Mouse (Mus musculus): Measurements from ENCODE around the gene Golga4. TPM values are rescaled to one million over a fixed set of nuclear protein-coding genes. Genes with fewer than 3 reads are reported as not detected.

The Golga4 gene
- 100 to 1,000 TPM; 385 to 446 TPM for total RNA-seq (2021)
- long read RNA-seq, experiment 1, full-length matches to known transcripts = 4 of 231 reads
- long read RNA-seq, experiment 1, partial matches to known transcripts = 106 of 231 reads
- long read RNA-seq, experiment 1, other reads (novel, unspliced or antisense) = 121 of 231 reads
- long read RNA-seq, experiment 2, full-length matches to known transcripts = 2 of 186 reads
- long read RNA-seq, experiment 2, partial matches to known transcripts = 88 of 186 reads
- long read RNA-seq, experiment 2, other reads (novel, unspliced or antisense) = 96 of 186 reads

- peak; percentile 91 for DNase-seq (ENCODE audit: low spot score)
Observed at GRCm38 (mm10) chr9:118506020-118506403, at the start of gene Golga4. Gene Golga4, plus strand, starts transcription at chr9:118506267.

GRCm38 (mm10) chr9:118456405-118456804 is 49.7 kb upstream of the Golga4 start:
- DNase-seq (ENCODE audit: low spot score) = no peak

GRCm38 (mm10) chr9:118458039-118458438 is 48.0 kb upstream of the Golga4 start:
- DNase-seq (ENCODE audit: low spot score) = no peak

GRCm38 (mm10) chr9:118464031-118464430 is 42.0 kb upstream of the Golga4 start:
- no peak for DNase-seq (ENCODE audit: low spot score)

GRCm38 (mm10) chr9:118468301-118468700 is 37.8 kb upstream of the Golga4 start:
- DNase-seq (ENCODE audit: low spot score) = no peak

GRCm38 (mm10) chr9:118469272-118469671 is 36.8 kb upstream of the Golga4 start:
- DNase-seq (ENCODE audit: low spot score) = no peak

GRCm38 (mm10) chr9:118471296-118471695 is 34.8 kb upstream of the Golga4 start:
- DNase-seq (ENCODE audit: low spot score) = no peak

GRCm38 (mm10) chr9:118476211-118476765 is 29.8 kb upstream of the Golga4 start:
- no peak for DNase-seq (ENCODE audit: low spot score)

GRCm38 (mm10) chr9:118476766-118477271 is 29.2 kb upstream of the Golga4 start:
- no peak for DNase-seq (ENCODE audit: low spot score)

- no peak for DNase-seq (ENCODE audit: low spot score)
Observed at GRCm38 (mm10) chr9:118477281-118477931, 28.7 kb upstream of the Golga4 start.

- no peak for DNase-seq (ENCODE audit: low spot score)
Observed at GRCm38 (mm10) chr9:118477961-118478360, 28.1 kb upstream of the Golga4 start, which contains the start of gene Eomes. Gene Eomes, plus strand, starts transcription at chr9:118478212.

GRCm38 (mm10) chr9:118478458-118478838 is 27.6 kb upstream of the Golga4 start:
- no peak for DNase-seq (ENCODE audit: low spot score)

GRCm38 (mm10) chr9:118478839-118479507 is 27.1 kb upstream of the Golga4 start:
- DNase-seq (ENCODE audit: low spot score) = no peak

GRCm38 (mm10) chr9:118479508-118480291 is 26.4 kb upstream of the Golga4 start:
- no peak for DNase-seq (ENCODE audit: low spot score)

- no peak for DNase-seq (ENCODE audit: low spot score)
Observed at GRCm38 (mm10) chr9:118480292-118480690, 25.8 kb upstream of the Golga4 start.

- no peak for DNase-seq (ENCODE audit: low spot score)
Observed at GRCm38 (mm10) chr9:118482210-118482609, 23.9 kb upstream of the Golga4 start.

- no peak for DNase-seq (ENCODE audit: low spot score)
Observed at GRCm38 (mm10) chr9:118486361-118487095, 19.5 kb upstream of the Golga4 start.

GRCm38 (mm10) chr9:118487096-118487395 is 19.0 kb upstream of the Golga4 start:
- no peak for DNase-seq (ENCODE audit: low spot score)

- no peak for DNase-seq (ENCODE audit: low spot score)
Observed at GRCm38 (mm10) chr9:118487636-118488035, 18.4 kb upstream of the Golga4 start.

GRCm38 (mm10) chr9:118488138-118488895 is 17.8 kb upstream of the Golga4 start:
- DNase-seq (ENCODE audit: low spot score) = no peak
